Mouse (Mus musculus) neutrophil, adult 65 days (primary cell): ENCODE measurements around the gene Napb. TPM values are rescaled to one million over a fixed set of nuclear protein-coding genes. Genes with fewer than 3 reads are reported as not detected.

ENCODE experiments used
- total RNA-seq: library from RNA; stranded (reverse); gene quantifications from 2 replicates; pipeline ENCODE4 v1.2.4, GENCODE M21; 2023

Gene Napb
- total RNA-seq: 1.3 and 2.1 TPM in 2 replicates

GRCm38 (mm10) chr2:148732327-148733000 is at the start of gene Napb:
Gene Napb, minus strand, starts transcription at chr2:148732467.

GRCm38 (mm10) chr2:148781709-148782108 is 49.4 kb upstream of the Napb start, which contains the start of gene 8030411F24Rik:
Gene 8030411F24Rik, plus strand, starts transcription at chr2:148782009.

GRCm38 (mm10) chr2:148771397-148771796 is 39.1 kb upstream of the Napb start, which contains the start of gene Cst11:
Gene Cst11, minus strand, starts transcription at chr2:148771497.

GRCm38 (mm10) chr2:148750058-148750457 is 17.8 kb upstream of the Napb start, which contains the start of gene Cstl1:
Gene Cstl1, plus strand, starts transcription at chr2:148750358.

GRCm38 (mm10) chr2:148680775-148681291 is 51.4 kb downstream of the Napb start, which contains the start of gene Gzf1:
Gene Gzf1, plus strand, starts transcription at chr2:148681023.

GRCm38 (mm10) chr2:148672199-148673096 is 59.8 kb downstream of the Napb start, which contains the start of gene Nxt1:
Gene Nxt1, plus strand, starts transcription at chr2:148672601.

Other genes starting within 250 kb of the Napb start
- 16.5 and 21.5 TPM in 2 replicates for gene Nxt1, start 59.9 kb downstream of the Napb start, total RNA-seq
- gene Gzf1, start 51.4 kb downstream of the Napb start, total RNA-seq: 12.7 and 14.7 TPM in 2 replicates
- gene Cstl1, start 17.9 kb upstream of the Napb start, total RNA-seq: not detected in 2 replicates
- not detected in 2 replicates for gene Cst11, start 39.0 kb upstream of the Napb start, total RNA-seq
- gene 8030411F24Rik, start 49.5 kb upstream of the Napb start, total RNA-seq: not detected in 2 replicates
- not detected in 2 replicates for gene Cst12, start 56.9 kb upstream of the Napb start, total RNA-seq
- gene Cst8, start 66.3 kb upstream of the Napb start, total RNA-seq: not detected in 2 replicates
- not detected in 2 replicates for gene Cst13, start 87.6 kb upstream of the Napb start, total RNA-seq
- gene Cst9, start 102.7 kb upstream of the Napb start, total RNA-seq: not detected in 2 replicates
- gene 9230104L09Rik, start 132.6 kb upstream of the Napb start, total RNA-seq: not detected in 2 replicates
- 375 and 524 TPM in 2 replicates for gene Cst3, start 143.2 kb upstream of the Napb start, total RNA-seq